Mouse (Mus musculus) MEL-GATA-1-ER (cell line): ENCODE results near the gene Hspa8.
"Not testable (repeated sequence)": the region's sequence is repeated elsewhere in the genome, so short reads cannot be mapped to it uniquely, and the experiment has no call there.

Source experiments
- DNase-seq: peaks from one replicate; pipeline ENCODE4 v3.0.0-alpha.2; 2012; ENCODE audit warnings: low read depth; ENCODE audit errors: extremely low read depth

Gene Hspa8

DNA sequence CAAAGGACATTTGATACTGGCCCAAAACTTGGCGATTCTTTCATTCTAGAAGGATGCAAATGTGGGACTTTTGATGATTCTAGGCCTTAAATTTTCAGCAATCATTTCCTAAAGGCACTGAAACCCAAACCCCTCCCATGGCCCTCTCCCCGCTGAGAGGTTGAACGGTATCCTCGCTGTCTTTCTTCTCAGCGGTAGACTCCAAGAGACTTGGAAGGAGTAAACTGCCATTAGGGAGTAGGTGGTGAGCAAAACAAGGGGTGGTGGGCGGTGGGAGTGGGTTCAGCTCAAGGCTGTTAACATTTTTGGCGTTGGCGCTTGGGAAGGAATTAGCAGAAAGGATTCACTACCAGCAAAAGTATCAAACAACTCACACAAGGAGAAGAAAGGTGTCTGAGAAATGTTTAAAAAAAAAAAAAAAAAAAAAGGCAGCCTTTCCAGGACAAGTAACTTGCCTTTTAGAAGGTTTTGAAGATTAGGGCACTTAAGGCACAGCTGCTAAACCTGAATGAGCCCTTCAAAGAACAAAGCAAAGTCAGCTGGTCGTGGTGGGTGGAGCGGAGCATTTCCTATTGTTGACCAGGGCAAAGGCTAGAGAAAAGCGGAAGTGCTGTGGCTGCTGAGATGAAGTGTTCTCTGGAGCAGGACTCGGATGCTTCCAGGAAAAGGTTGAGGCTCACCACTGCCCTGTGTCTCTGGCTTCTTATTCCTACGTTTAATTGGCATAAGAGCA lies 17.0 kb upstream of the Hspa8 start:
- no peak for DNase-seq

DNA sequence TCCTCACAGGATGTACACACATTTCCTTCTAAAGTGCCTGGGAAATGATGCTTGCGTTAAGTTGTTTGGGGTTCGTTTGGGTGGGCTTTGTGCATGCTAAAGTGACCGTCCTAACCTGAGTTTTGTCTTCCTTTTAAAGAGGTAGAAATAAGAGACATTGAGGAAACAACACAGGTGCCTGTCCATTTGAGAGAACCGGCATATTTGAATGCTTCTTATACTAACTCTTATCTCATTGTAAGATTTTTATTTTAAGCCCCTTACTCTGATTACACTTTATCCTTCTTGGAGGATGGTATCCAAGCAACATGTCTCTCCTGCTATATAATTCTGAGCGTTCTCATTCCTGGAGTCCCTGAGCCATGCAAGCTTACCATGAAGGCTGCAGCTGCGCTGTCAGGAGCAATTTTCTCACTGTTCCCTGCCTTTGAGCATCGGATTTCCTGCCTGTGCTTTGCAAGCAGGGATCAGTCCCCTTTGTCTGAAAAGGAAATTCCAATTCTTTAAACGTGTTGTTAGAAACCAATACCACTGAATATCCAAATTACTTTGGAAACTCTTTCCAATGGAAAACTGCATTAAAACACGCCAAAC lies 16.3 kb upstream of the Hspa8 start:
- DNase-seq = no peak

DNA sequence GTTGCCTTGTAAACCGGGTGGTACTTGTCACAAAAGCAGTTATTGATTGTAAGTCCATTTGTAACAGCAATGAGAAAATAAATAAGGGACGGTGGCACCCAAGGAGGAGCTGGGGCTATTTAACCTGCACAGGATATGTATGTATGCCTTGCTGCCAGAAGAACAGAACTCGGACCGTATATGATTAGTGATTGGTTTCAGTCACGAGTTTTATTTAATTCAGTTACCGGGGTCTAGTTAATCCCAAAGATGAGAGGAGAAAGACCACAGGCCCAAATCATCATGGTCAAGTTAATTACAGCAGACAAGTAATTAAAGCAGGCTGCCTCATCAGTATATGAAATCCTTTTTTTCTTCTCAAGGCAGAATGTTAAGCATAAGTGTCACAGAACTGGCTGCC lies 15.3 kb upstream of the Hspa8 start:
- no peak for DNase-seq

DNA sequence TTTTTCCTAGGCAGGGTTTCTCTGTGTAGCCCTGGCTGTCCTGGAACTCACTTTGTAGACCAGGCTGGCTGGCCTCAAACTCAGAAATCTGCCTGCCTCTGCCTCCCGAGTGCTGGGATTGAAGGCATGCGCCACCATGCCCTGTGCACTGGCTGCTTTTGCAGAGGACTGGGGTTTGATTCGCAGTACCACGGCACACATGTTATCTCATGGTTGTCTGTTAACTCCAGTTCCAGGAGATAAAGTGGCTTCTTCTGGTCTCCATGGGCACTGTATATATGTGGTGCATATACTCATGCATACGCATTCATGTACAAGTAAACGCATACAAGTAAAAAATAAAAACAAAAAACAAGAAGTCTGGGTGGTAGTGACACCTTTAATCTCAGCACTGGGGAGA lies 14.0 kb upstream of the Hspa8 start:
- DNase-seq = not testable (repeated sequence)

GRCm38 (mm10) chr9:40791864-40792633 lies 8.7 kb upstream of the Hspa8 start:
- DNase-seq = no peak

DNA sequence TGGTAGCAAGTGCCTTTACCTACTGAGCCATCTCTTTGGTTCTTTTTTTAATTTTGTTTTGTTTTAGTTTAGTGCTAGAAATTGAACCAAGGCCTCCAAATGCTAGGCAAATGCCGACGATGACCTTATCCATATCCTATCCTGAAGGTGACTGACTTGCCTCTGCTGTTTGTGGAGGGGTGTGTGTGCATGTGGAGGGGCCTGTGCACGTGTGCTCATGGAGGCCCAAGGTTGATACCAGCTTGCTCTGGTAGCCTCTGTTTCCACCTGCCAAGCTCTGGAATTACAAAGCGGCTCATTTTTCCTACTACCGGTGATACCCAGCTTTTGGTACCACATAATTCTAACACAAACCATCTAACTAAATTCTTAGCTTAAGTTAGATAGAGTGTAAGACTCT lies 7.2 kb upstream of the Hspa8 start:
- DNase-seq = no peak

- no peak for DNase-seq
Observed at GRCm38 (mm10) chr9:40794251-40794650, 6.5 kb upstream of the Hspa8 start.

DNA sequence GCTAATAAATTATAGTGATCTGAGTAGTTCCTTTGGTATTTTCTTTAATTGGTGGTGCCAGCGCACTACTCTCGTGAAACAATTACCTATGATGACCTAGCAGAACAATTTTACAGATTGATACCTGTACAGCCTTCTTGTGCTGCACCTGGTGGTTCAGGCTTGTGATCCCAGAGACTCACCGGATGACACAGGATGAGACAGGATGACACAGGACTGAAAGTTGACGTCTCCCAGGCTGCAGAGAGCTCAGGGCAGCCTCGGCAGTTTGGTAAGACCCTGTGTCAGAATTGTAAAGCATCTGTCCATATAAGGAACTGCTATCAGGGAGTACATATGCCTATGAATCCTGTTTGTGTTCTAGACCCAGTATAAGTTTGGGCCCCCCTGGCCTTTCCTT lies 5.9 kb upstream of the Hspa8 start:
- DNase-seq = no peak

- no peak for DNase-seq
Observed at GRCm38 (mm10) chr9:40795562-40795961, 5.2 kb upstream of the Hspa8 start.

GRCm38 (mm10) chr9:40796054-40796453 lies 4.7 kb upstream of the Hspa8 start:
- DNase-seq = no peak

DNA sequence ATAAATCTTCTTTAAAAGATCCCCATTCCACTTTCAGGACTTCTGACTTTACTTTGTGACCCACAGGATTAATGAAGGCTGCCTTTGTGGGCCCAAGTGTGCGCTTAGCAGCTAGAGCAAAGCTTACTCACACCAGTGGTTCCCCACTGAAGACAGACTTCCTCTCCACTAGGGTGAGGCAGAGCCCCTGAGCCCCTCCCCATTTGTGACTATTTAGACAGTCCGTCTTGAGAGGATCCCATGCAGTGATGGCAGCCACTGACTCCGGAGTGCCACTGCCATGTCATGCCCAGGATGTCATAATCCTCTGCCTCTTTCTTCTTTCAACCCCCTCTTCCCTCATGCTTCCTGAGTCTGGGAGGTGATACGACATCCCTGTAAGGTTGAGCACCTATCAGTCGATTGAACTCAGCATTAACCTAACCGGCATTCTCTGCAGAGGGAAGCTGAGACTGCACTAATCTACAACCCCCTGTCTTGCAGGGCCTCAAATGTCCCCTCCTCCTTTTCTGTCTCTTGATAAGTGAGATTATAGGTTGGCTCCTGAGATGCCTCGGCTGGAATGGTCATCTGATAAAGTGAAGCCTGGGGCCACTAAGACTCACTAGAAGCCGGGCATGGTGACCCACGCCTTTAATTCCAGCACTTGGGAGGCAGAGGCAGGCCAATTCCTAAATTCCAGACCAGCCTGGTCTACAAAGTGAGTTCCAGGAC lies 2.4 kb upstream of the Hspa8 start:
- no peak for DNase-seq

DNA sequence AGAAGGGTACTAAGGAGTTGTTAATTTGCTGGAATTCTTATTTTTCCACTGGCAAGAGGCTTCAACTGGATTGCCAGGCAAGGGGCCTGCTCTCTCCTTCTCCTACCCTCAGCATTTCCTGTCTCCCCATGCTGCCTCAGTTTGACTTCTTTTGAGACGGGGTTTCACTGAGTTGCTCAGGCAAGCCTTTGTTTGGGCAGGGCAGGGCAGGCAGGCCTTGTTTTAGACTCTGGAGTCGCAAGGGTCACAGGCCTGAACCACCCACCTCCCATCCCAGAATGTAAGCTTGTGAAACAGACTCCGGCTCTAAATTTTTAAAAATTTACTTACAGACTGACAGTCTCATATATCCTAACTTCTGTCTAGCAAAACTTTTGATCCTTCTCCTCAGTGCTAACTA lies 1.7 kb upstream of the Hspa8 start:
- no peak for DNase-seq

GRCm38 (mm10) chr9:40799837-40800501 lies 815 bp upstream of the Hspa8 start:
- DNase-seq = peak; percentile 74

GRCm38 (mm10) chr9:40801614-40802532 lies 1.1 kb downstream of the Hspa8 start:
- DNase-seq = not testable (repeated sequence)

DNA sequence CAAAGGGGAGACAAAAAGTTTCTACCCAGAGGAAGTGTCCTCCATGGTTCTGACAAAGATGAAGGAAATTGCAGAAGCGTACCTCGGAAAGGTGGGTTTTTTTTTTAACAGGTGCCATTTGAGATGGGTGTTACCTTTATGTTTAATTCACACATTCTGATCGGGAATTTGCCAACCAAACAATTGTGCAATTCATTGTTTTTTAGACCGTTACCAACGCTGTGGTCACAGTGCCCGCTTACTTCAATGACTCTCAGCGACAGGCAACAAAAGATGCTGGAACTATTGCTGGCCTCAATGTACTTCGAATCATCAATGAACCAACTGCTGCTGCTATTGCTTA lies 1.7 kb downstream of the Hspa8 start:
- DNase-seq = not testable (repeated sequence)

- DNase-seq = not testable (repeated sequence)
Observed at GRCm38 (mm10) chr9:40804576-40804975, 3.8 kb downstream of the Hspa8 start.

DNA sequence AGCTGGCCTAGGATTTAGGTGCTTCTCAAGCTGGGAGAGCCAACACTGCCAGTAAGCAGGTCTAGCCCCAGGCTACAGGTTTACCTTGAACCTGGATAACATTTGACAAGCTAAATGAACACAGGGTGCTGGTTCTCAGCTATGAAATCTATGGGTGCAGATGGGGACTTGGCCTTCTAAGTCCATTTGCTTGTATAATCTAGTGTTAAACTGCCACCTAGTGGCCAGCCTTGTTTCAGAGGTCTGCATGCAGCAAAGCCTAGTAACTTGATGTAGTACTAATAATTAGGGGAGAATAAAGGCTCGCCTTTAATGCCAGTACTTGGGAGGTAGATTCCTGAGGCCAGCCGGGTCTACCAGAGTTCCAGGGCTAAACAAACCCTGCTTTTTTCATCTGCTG lies 4.5 kb downstream of the Hspa8 start:
- DNase-seq = peak; percentile 64

- peak; percentile 60 for DNase-seq
Observed at GRCm38 (mm10) chr9:40806440-40807288, 5.9 kb downstream of the Hspa8 start.

DNA sequence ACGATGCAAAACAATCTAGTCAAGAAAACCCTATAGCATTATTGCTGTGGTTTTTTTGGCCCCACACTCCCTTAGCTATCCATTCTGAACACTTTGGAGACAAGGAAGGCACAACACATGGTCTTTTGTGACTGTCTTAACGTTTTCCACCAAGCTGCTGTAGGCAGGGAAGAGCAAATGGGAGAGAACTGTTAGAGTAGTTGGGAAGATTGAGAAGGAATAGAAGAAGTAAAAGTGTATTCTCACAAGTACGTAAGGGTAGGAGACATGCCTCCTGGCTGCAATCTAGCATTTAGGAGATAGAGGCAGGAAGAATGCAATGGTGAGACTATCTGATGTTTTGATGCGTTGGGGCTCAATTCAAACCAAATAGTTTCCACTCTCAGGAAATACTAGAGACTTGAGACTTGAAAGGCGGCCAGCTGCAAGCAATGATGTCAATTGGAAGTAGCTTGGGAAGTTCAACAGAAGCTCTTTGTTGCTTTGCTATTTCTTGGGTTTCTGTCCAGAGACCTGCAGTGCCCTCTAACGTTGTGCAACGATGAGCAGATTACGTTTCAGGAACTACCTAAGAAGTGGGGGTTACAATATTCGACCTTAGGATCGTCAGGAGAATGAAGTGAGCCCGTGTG lies 6.6 kb downstream of the Hspa8 start:
- DNase-seq = peak; percentile 57
